Mouse (Mus musculus) MEL (cell line): ENCODE data around the gene Ube2g1. TPM values are rescaled to one million over a fixed set of nuclear protein-coding genes. Genes with fewer than 3 reads are reported as not detected.

ENCODE experiments used
- DNase-seq: peaks from one replicate; pipeline ENCODE4 v3.0.0; 2011; ENCODE audit warnings: low read depth, low spot score
- H3K27ac ChIP-seq: 2 replicates; pipeline ENCODE4 v1.5.1; 2012; ENCODE audit warnings: low read depth, mild to moderate bottlenecking, control low read depth, low read length, moderate library complexity; ENCODE audit not compliant: control insufficient read depth
- H3K27me3 ChIP-seq, 2 experiments: fragments of 150-350 bp in 1 of 2; sonication (generic) in 1 of 2; 2 replicates each; pipeline ENCODE4 v1.6.1; 2012; ENCODE audit warnings: low read length in 2 of 2, mild to moderate bottlenecking in 2 of 2, improper control_type of control experiment in 1 of 2, moderate library complexity in 1 of 2; ENCODE audit not compliant: insufficient read depth in 2 of 2, control insufficient read depth in 1 of 2
- H3K36me3 ChIP-seq, 2 experiments: 2 replicates each; pipeline ENCODE4 v1.6.1; 2012 to 2014; ENCODE audit warnings: low read length in 2 of 2, improper control_type of control experiment in 1 of 2, inconsistent platforms in 1 of 2, mild to moderate bottlenecking in 1 of 2; ENCODE audit not compliant: insufficient read depth in 2 of 2, control insufficient read depth in 1 of 2
- H3K4me1 ChIP-seq, 2 experiments: fragments of 150-350 bp in 1 of 2; sonication (generic) in 1 of 2; 2 replicates each; pipeline ENCODE4 v1.6.1; 2012; ENCODE audit warnings: low read length in 2 of 2, improper control_type of control experiment in 1 of 2, mild to moderate bottlenecking in 1 of 2; ENCODE audit not compliant: insufficient read depth in 2 of 2, control insufficient read depth in 1 of 2
- H3K4me3 ChIP-seq, 2 experiments: fragments of 150-350 bp in 1 of 2; sonication (generic) in 1 of 2; 2 replicates each; pipeline ENCODE4 v1.5.1; 2012; ENCODE audit warnings: low read depth in 2 of 2, low read length in 2 of 2, mild to moderate bottlenecking in 2 of 2, moderate library complexity in 2 of 2, control low read depth in 1 of 2, improper control_type of control experiment in 1 of 2; ENCODE audit not compliant: control insufficient read depth in 1 of 2, insufficient read depth in 1 of 2
- H3K79me2 ChIP-seq: 2 replicates; pipeline ENCODE4 v1.6.1; 2012; ENCODE audit warnings: mild to moderate bottlenecking, low read length, moderate library complexity; ENCODE audit not compliant: control insufficient read depth, poor library complexity, insufficient read depth
- H3K9ac ChIP-seq: 2 replicates; pipeline ENCODE4 v1.6.1; 2012; ENCODE audit warnings: low read depth, mild to moderate bottlenecking, control low read depth, low read length, moderate library complexity; ENCODE audit not compliant: control insufficient read depth, poor library complexity, severe bottlenecking
- H3K9me3 ChIP-seq: fragments of 150-350 bp; sonication (generic); replicated peaks from 2 replicates; pipeline ENCODE4 v1.6.1; 2012; ENCODE audit warnings: mild to moderate bottlenecking, low read length, improper control_type of control experiment, moderate library complexity; ENCODE audit not compliant: insufficient read depth
- BHLHE40 ChIP-seq: IDR thresholded peaks from 2 replicates; pipeline ENCODE4 v1.6.1; 2012; ENCODE audit warnings: low read depth, mild to moderate bottlenecking, inconsistent platforms, low read length, improper control_type of control experiment, borderline replicate concordance
- CHD1 ChIP-seq: IDR thresholded peaks from 2 replicates; pipeline ENCODE4 v1.6.1; 2012; ENCODE audit warnings: low read depth, mild to moderate bottlenecking, inconsistent platforms, low read length, improper control_type of control experiment
- ELF1 ChIP-seq: IDR thresholded peaks from 2 replicates; pipeline ENCODE4 v1.6.1; 2014; ENCODE audit warnings: low read depth, mild to moderate bottlenecking, inconsistent platforms, low read length, improper control_type of control experiment, moderate library complexity
- EP300 ChIP-seq, 2 experiments: IDR thresholded peaks; 2 replicates each; pipeline ENCODE4 v1.6.1; 2011; ENCODE audit warnings: improper control_type of control experiment in 2 of 2, low read length in 2 of 2, low read depth in 1 of 2, mild to moderate bottlenecking in 1 of 2
- ETS1 ChIP-seq: IDR thresholded peaks from 2 replicates; pipeline ENCODE4 v1.6.1; 2012; ENCODE audit warnings: low read depth, mild to moderate bottlenecking, inconsistent platforms, low read length, improper control_type of control experiment, moderate library complexity
- GABPA ChIP-seq: IDR thresholded peaks from 2 replicates; pipeline ENCODE4 v1.6.1; 2012; ENCODE audit warnings: low read depth, mild to moderate bottlenecking, inconsistent platforms, low read length, improper control_type of control experiment, moderate library complexity
- GATA1 ChIP-seq: IDR thresholded peaks from 2 replicates; pipeline ENCODE4 v1.6.1; 2011; ENCODE audit warnings: low read depth, low read length, improper control_type of control experiment
- HCFC1 ChIP-seq: IDR thresholded peaks from 2 replicates; pipeline ENCODE4 v1.6.1; 2012; ENCODE audit warnings: low read depth, mild to moderate bottlenecking, inconsistent platforms, low read length, improper control_type of control experiment, moderate library complexity
- KAT2A ChIP-seq: conservative IDR thresholded peaks from 2 replicates; pipeline ENCODE4 v1.6.1; 2012; ENCODE audit warnings: low read depth, low read length, improper control_type of control experiment, inconsistent platforms
- MAFK ChIP-seq: IDR thresholded peaks from 2 replicates; pipeline ENCODE4 v1.6.1; 2011; ENCODE audit warnings: low read depth, mild to moderate bottlenecking, low read length, improper control_type of control experiment, borderline replicate concordance
- MAX ChIP-seq: IDR thresholded peaks from 2 replicates; pipeline ENCODE4 v1.6.1; 2011; ENCODE audit warnings: low read length, improper control_type of control experiment
- MAZ ChIP-seq: IDR thresholded peaks from 2 replicates; pipeline ENCODE4 v1.6.1; 2012; ENCODE audit warnings: low read depth, mild to moderate bottlenecking, inconsistent platforms, low read length, improper control_type of control experiment
- MYC ChIP-seq: IDR thresholded peaks from 2 replicates; pipeline ENCODE4 v1.6.1; 2011; ENCODE audit warnings: low read depth, mild to moderate bottlenecking, low read length, improper control_type of control experiment, moderate library complexity
- POLR2AphosphoS2 ChIP-seq: IDR thresholded peaks from 2 replicates; pipeline ENCODE4 v1.6.1; 2011; ENCODE audit warnings: low read length, improper control_type of control experiment
- POLR2AphosphoS5 ChIP-seq: IDR thresholded peaks from 2 replicates; pipeline ENCODE4 v1.6.1; 2012; ENCODE audit warnings: low read depth, borderline replicate concordance, mild to moderate bottlenecking, inconsistent platforms, low read length, moderate library complexity, mixed read lengths
- RAD21 ChIP-seq: IDR thresholded peaks from 2 replicates; pipeline ENCODE4 v1.6.1; 2011; ENCODE audit warnings: mild to moderate bottlenecking, low read depth, low read length, improper control_type of control experiment
- RCOR1 ChIP-seq: IDR thresholded peaks from 2 replicates; pipeline ENCODE4 v1.6.1; 2012; ENCODE audit warnings: low read depth, mild to moderate bottlenecking, inconsistent platforms, low read length, improper control_type of control experiment
- SIN3A ChIP-seq: IDR thresholded peaks from 2 replicates; pipeline ENCODE4 v1.6.1; 2012; ENCODE audit warnings: low read length, improper control_type of control experiment, inconsistent platforms
- SMC3 ChIP-seq: IDR thresholded peaks from 2 replicates; pipeline ENCODE4 v1.6.1; 2011; ENCODE audit warnings: low read depth, low read length, improper control_type of control experiment
- TAL1 ChIP-seq: IDR thresholded peaks from 2 replicates; pipeline ENCODE4 v1.6.1; 2012; ENCODE audit warnings: mild to moderate bottlenecking, inconsistent platforms, low read length, moderate library complexity, mixed read lengths
- TBP ChIP-seq: IDR thresholded peaks from 2 replicates; pipeline ENCODE4 v1.8.0; 2011; ENCODE audit warnings: low read depth, low read length, improper control_type of control experiment
- TCF12 ChIP-seq: IDR thresholded peaks from 2 replicates; pipeline ENCODE4 v1.6.1; 2014; ENCODE audit warnings: low read depth, mild to moderate bottlenecking, inconsistent platforms, low read length, improper control_type of control experiment, moderate library complexity
- UBTF ChIP-seq: IDR thresholded peaks from 2 replicates; pipeline ENCODE4 v1.6.1; 2012; ENCODE audit warnings: low read depth, mild to moderate bottlenecking, inconsistent platforms, low read length, improper control_type of control experiment, moderate library complexity, borderline replicate concordance; ENCODE audit not compliant: insufficient read depth
- USF1 ChIP-seq: IDR thresholded peaks from 2 replicates; pipeline ENCODE4 v1.6.1; 2014; ENCODE audit warnings: low read depth, mild to moderate bottlenecking, inconsistent platforms, low read length, improper control_type of control experiment, moderate library complexity
- ZC3H11A ChIP-seq: IDR thresholded peaks from 2 replicates; pipeline ENCODE4 v1.6.1; 2012; ENCODE audit warnings: low read depth, mild to moderate bottlenecking, inconsistent platforms, low read length, improper control_type of control experiment
- ZKSCAN1 ChIP-seq: IDR thresholded peaks from 2 replicates; pipeline ENCODE4 v1.6.1; 2012; ENCODE audit warnings: low read depth, mild to moderate bottlenecking, inconsistent platforms, low read length, improper control_type of control experiment, moderate library complexity
- ZMIZ1 ChIP-seq: IDR thresholded peaks from 2 replicates; pipeline ENCODE4 v1.6.1; 2012; ENCODE audit warnings: low read depth, mild to moderate bottlenecking, inconsistent platforms, low read length, improper control_type of control experiment, moderate library complexity
- ZNF384 ChIP-seq: IDR thresholded peaks from 2 replicates; pipeline ENCODE4 v1.6.1; 2012; ENCODE audit warnings: low read depth, mild to moderate bottlenecking, inconsistent platforms, low read length, improper control_type of control experiment
- polyA plus RNA-seq, 2 experiments: library from polyadenylated mRNA; stranded (reverse) in 1 of 2; unstranded in 1 of 2; fragments of >175 nt in 1 of 2; fragments of >200 nt in 1 of 2; gene quantifications; 2 replicates each; pipeline versions ENCODE4 v1.2.1 to v1.2.4; 2012; ENCODE audit warnings: low replicate concordance in 2 of 2, low read depth in 1 of 2; ENCODE audit not compliant: insufficient read length in 2 of 2, insufficient read depth in 1 of 2, missing spikeins in 1 of 2
- total RNA-seq: library from RNA; depleted of rRNA; stranded (reverse); fragments of 300-350 nt; gene quantifications from 2 replicates; pipeline ENCODE4 v1.2.3, GENCODE M21; 2012

Gene Ube2g1
- total and polyA plus RNA-seq, 3 experiments, result 26.6 to 38.1 (median 38.0) TPM

- TF ChIP-seq MAZ (0 out of 2 replicates have a peak, but pooled peaks have one; percentile 25), SMC3 (no peak), HCFC1 (no peak), BHLHE40 (peak; percentile 20; the same call in 1 of the 2 replicates), ETS1 (peak; percentile 73), USF1 (0 out of 2 replicates have a peak, but pooled peaks have one; percentile 14), POLR2AphosphoS2 (no peak), ZNF384 (no peak), MAX (peak; percentile 56), MYC (peak; percentile 72), CHD1 (no peak; the same call in 1 of the 2 replicates), RAD21 (no peak)
Measured at GRCm38 (mm10) chr11:72671294-72671988, 64.4 kb downstream of the Ube2g1 start (continued).

DNA sequence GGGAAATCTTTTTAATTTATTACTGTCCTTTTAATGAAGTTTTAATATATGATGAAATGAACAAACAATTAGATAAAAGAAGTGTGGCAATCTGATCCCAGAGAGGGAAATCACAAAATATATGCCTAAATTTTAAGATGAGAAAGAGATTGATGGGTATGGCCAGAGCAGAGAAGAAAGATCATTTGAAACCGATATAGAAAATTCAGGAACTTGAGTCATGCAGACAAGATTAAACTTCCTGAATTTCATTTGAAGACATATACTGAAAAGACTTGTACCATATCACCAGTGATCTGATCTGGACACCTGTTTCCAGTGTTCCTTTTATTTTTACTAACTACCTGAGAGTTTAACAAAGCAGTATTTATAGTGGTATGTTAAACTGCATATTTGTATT, 65.4 kb downstream of the Ube2g1 start:
- Histone ChIP-seq H3K4me1 (peaks cover 10 to 25% of the 10 kb centered on the region in 2 experiments), H3K36me3 (peaks cover 4 to 29% of the 10 kb centered on the region in 2 experiments), H3K9me3 (no peaks in the 10 kb centered on the region), H3K79me2 (no peaks in the 10 kb centered on the region), H3K27ac (no peak overlapping the region), H3K27me3 (no peaks in the 10 kb centered on the region), H3K9ac (no peak overlapping the region), H3K4me3 (no peak overlapping the region)
- TF ChIP-seq ZNF384 (no peak), TCF12 (0 out of 2 replicates have a peak, but pooled peaks have one; percentile 38), RCOR1 (peak; percentile 54; the same call in 1 of the 2 replicates), EP300 (IDR thresholded peaks at IDR 0.05; ENCODE audit: low read depth in 1 of 2, low read length in 2 of 2) (peak; percentile 49 to 78), ETS1 (peak; percentile 42), ZC3H11A (no peak), ELF1 (0 out of 2 replicates have a peak, but pooled peaks have one; percentile 51), GATA1 (peak; percentile 83)
- DNase-seq, result peak; percentile 48

DNA sequence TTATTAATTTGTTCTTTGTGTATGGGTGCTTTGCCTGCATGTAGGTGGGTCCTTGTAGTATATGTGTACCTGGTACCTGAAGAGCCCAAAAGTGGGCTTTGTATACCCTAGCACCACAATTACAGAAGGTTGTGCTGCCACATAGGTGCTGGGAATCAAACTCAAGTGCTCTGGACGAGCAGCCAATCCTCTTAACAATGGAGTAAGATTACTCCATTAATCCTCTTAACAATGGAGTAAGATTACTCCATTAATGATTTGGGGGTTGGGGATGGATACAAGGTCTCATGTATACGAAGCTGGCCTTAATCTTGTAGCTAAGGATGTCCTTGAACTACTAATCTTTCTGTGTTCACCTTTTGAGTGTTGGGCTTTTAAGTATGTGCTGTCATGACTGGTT, 68.2 kb downstream of the Ube2g1 start:
- no peaks in the 10 kb centered on the region for H3K27me3 ChIP-seq
- DNase-seq, result no peak
- no peak overlapping the region for H3K4me3 ChIP-seq
- H3K27ac ChIP-seq, result no peak overlapping the region
- TF ChIP-seq ZKSCAN1 (no peak), ZMIZ1 (no peak), UBTF (no peak), KAT2A (no peak), MAFK (no peak), EP300 (IDR thresholded peaks at IDR 0.05; ENCODE audit: low read depth in 1 of 2, low read length in 2 of 2) (no peak), SIN3A (no peak), TBP (no peak), GABPA (no peak), POLR2AphosphoS5 (no peak), TAL1 (no peak)
- H3K9me3 ChIP-seq, result no peaks in the 10 kb centered on the region
- H3K79me2 ChIP-seq, result no peaks in the 10 kb centered on the region
- H3K36me3 ChIP-seq, result peaks cover 9 to 29% of the 10 kb centered on the region in 2 experiments
- no peak overlapping the region for H3K9ac ChIP-seq
- H3K4me1 ChIP-seq, result peaks cover 10 to 25% of the 10 kb centered on the region in 2 experiments
